Mouse (Mus musculus) embryonic fibroblast, embryonic 13.5 days (primary cell): ENCODE results near the gene Ahdc1. TPM values are rescaled to one million over a fixed set of nuclear protein-coding genes. Genes with fewer than 3 reads are reported as not detected.

Experiments
- H3K27ac ChIP-seq: 2 replicates; pipeline ENCODE4 v1.5.1; 2012; ENCODE audit warnings: low read length, control low read depth, inconsistent platforms; ENCODE audit not compliant: insufficient read depth
- H3K4me1 ChIP-seq: 2 replicates; pipeline ENCODE4 v1.6.1; 2011; ENCODE audit warnings: low read length; ENCODE audit not compliant: control insufficient read depth, insufficient read depth
- H3K4me3 ChIP-seq: 2 replicates; pipeline ENCODE4 v1.5.1; 2011; ENCODE audit warnings: mild to moderate bottlenecking, control low read depth, low read length; ENCODE audit not compliant: insufficient read depth
- CTCF ChIP-seq: IDR thresholded peaks from 2 replicates; pipeline ENCODE4 v1.5.1; 2011; ENCODE audit warnings: mild to moderate bottlenecking, control low read depth, low read length, moderate library complexity, borderline replicate concordance; ENCODE audit not compliant: insufficient read depth
- POLR2A ChIP-seq: IDR thresholded peaks from 2 replicates; pipeline ENCODE4 v1.6.1; 2011; ENCODE audit warnings: low read depth, mild to moderate bottlenecking, control low read depth, low read length, moderate library complexity
- polyA plus RNA-seq: library from polyadenylated mRNA; stranded (reverse); fragments of >200 nt; gene quantifications from 2 replicates; pipeline ENCODE4 v1.2.4, GENCODE M21; 2011; ENCODE audit warnings: low read depth; ENCODE audit not compliant: missing spikeins, insufficient read length

Gene Ahdc1
- polyA plus RNA-seq, 1 experiment, result 46.0 TPM

DNA sequence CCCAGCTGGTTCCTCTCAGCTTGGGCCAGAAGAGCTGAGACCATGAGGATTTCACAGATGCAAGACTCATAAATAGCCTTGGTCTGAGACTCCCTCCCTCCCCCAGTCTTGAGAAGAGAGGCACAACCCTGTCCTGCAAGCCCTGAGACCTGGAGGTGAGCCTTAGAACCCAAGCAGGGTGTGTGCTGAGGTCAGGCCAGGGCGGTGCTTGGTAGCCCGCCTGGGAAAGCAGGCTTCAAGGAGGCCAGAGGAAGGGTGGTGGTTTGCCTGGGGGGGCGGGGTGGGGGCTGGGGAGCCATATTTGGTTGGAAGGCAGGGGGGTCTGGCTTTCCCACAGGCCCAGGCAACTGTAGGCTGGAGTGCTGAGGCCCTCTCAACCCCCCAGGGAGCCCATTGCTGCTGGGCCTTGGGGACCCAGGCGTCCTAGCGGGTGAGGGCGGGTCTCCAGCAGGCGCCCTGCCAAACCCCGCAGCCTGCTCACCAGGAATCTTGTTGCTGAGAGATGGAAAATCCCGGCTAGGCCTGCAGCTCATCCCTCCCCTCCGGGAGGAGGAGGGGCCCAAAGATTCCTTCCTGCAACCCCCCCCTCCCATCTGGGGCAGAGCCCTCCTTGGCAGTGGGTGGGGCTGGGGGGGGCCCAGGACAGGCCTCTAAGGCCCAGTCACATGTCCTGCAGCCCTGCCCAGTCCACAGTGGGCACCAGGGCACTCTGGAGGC lies 14.1 kb downstream of the Ahdc1 start:
- Histone ChIP-seq H3K4me1 (peaks cover 24% of the 10 kb centered on the region), H3K27ac (peak overlapping the region; percentile 55)

DNA sequence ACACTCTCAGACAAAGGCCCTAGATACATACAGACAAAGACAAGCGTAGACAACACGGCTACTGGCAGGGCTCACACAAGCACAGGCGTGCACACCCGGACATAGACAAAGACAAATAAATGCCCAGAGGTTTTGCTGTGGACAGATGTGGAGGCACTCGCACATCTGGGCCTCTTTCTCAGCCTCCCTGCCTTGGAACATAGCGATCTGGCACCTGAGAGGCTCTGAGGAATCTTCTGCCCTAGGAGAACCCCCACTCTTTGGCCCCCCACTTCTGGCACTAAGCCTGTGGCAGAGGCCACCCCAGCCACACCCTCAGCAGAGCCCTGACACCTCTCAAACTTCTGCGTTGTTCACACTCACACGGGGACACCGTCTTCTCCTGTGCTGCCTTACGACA lies 15.2 kb downstream of the Ahdc1 start:
- no peak overlapping the region for H3K4me3 ChIP-seq
- peaks cover 18% of the 10 kb centered on the region for H3K4me1 ChIP-seq
- no peak for TF ChIP-seq CTCF
- TF ChIP-seq POLR2A, result no peak
- peak overlapping the region; percentile 55 for H3K27ac ChIP-seq

More for the DNA sequence above, 14.1 kb downstream of the Ahdc1 start:
- TF ChIP-seq POLR2A, result no peak
- no peak for TF ChIP-seq CTCF
- no peak overlapping the region for H3K4me3 ChIP-seq

- Histone ChIP-seq H3K27ac (no peak overlapping the region), H3K4me3 (no peak overlapping the region), H3K4me1 (peaks cover 17% of the 10 kb centered on the region)
- TF ChIP-seq POLR2A, result no peak
- no peak for TF ChIP-seq CTCF
Measured at GRCm38 (mm10) chr4:133026826-133027375, 15.8 kb downstream of the Ahdc1 start.

- Histone ChIP-seq H3K4me3 (no peak overlapping the region), H3K27ac (no peak overlapping the region), H3K4me1 (peaks cover 12% of the 10 kb centered on the region)
- no peak for TF ChIP-seq POLR2A
- no peak for TF ChIP-seq CTCF
Measured at GRCm38 (mm10) chr4:133027721-133028120, 16.7 kb downstream of the Ahdc1 start.

- Histone ChIP-seq H3K27ac (no peak overlapping the region), H3K4me1 (peaks cover 12% of the 10 kb centered on the region), H3K4me3 (no peak overlapping the region)
- TF ChIP-seq POLR2A (no peak), CTCF (no peak)
Measured at GRCm38 (mm10) chr4:133028193-133028592, 17.1 kb downstream of the Ahdc1 start.

DNA sequence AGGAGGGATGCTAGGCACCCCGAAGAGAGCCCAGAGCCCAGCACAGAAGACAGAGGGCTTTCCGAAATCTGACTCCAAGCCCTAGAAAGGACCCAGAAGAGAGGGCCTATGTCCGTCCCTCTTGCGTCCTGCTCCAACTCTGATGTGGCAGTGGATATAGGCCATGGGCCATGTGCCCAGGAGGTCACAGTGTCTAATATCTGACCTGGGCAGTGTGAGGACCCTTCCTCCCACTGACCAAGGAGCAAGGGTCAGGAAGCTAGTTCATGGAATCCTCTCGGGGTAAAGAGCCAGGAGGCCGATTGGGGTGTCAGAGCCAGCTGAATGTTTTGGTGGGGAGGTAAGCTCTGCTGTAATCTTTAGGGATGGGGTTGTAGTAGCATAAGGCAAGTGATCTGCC lies 17.8 kb downstream of the Ahdc1 start:
- TF ChIP-seq CTCF, result no peak
- no peak overlapping the region for H3K4me3 ChIP-seq
- H3K4me1 ChIP-seq, result peaks cover 12% of the 10 kb centered on the region
- no peak overlapping the region for H3K27ac ChIP-seq

DNA sequence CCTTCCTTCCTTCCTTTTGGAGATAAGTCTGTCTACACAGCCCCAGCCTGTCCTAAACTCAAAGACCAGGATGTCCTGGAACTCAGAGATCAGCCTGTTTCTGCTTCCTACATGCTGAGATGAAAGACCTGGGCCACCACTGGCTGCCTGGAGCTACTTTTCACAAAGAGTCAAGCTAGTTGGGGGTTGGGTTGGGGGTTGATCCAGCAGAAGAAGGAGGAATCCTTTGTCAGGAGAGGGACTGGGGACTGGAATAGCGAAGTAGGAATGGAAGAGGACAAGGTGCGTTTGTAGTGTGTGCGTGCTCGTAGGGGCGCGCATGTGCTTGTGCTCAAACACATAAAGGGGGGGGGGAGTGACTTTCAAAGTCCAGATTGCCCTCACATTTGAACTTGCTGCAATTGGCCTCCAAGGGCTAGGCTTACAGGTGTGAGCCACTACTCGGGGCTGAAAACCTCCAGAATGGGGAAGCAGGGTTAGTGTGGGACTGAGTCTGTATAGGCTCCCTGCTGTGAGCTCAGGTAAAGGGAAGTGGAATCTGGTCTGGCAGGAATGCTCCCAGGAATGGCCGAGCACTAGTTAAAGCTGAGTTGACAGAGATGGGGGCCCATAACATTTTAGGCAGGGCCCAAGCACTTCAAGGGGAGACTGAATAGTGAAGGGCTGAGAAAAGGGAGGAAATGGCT lies 21.5 kb downstream of the Ahdc1 start:
- Histone ChIP-seq H3K27ac (no peak overlapping the region), H3K4me3 (no peak overlapping the region), H3K4me1 (peaks cover 6% of the 10 kb centered on the region; the same call in 1 of the 2 replicates)
- TF ChIP-seq CTCF (no peak), POLR2A (no peak)

DNA sequence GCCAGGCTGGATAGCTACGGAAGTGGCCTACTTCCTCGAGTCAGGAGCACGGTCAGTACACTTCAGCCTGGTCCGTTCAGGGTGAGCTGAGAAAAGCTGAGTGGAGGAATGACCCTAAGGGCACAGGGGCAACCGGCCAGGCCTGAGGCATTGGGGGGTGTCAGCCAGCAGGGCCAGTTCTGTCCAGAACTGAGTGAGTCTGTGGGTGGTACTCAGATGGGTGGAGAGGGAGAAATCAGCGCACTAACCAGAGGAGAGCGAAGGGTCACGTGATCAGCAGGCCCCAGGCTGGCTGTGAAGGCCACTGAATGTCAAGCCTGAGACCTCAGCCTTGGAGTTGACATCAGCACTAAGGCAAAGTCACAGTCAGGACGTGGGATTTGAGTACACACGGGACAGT lies 23.4 kb downstream of the Ahdc1 start:
- Histone ChIP-seq H3K27ac (no peak overlapping the region), H3K4me3 (no peak overlapping the region), H3K4me1 (peaks cover 6% of the 10 kb centered on the region; the same call in 1 of the 2 replicates)
- TF ChIP-seq CTCF (no peak), POLR2A (no peak)

DNA sequence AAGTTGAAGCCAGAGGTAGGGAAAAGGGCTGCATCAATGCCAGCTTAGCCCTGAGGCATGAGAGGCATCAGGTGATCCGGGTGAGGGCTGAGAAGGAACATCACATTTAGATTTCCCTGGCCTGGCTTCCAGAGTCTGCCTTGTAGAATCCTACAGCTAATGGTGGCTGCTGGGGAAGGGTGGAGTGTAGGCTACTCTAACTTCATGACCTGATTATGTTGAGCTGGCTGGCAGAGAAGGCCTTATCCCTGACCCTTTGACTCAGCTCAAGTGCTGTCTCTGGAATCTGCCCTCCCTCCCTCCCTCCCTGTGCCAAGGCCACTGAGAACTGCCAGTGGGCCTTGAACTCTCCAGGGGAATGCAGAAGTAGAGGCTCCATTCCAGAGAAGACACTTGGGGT lies 24.4 kb downstream of the Ahdc1 start:
- TF ChIP-seq CTCF (no peak), POLR2A (no peak)
- Histone ChIP-seq H3K27ac (no peak overlapping the region), H3K4me3 (no peak overlapping the region), H3K4me1 (peaks cover 10% of the 10 kb centered on the region)

- Histone ChIP-seq H3K4me3 (no peak overlapping the region), H3K4me1 (peaks cover 10% of the 10 kb centered on the region)
Measured at GRCm38 (mm10) chr4:133035946-133036345, 24.9 kb downstream of the Ahdc1 start.

More at GRCm38 (mm10) chr4:133035946-133036345, 24.9 kb downstream of the Ahdc1 start:
- no peak overlapping the region for H3K27ac ChIP-seq
- no peak for TF ChIP-seq CTCF
- TF ChIP-seq POLR2A, result no peak
